Mouse (Mus musculus): ENCODE measurements at regions not wholly inside any gene's neighbourhood (a gene's known extent, or its start where the extent isn't known, plus 50 kb on each side); places are given as distances from the start of the nearest gene placed in this dataset.

- no peak for ATAC-seq (replicated peaks; ENCODE audit: low FRiP score)
- H3K9ac ChIP-seq: no peak overlapping the region
- H3K4me2 ChIP-seq: no peak overlapping the region
- H3K36me3 ChIP-seq: no peaks in the 10 kb centered on the region
- H3K27ac ChIP-seq: no peak overlapping the region
- no peak overlapping the region for H3K4me3 ChIP-seq (replicated peaks)
- no peaks in the 10 kb centered on the region for H3K27me3 ChIP-seq
- H3K9me3 ChIP-seq (replicated peaks): no peaks in the 10 kb centered on the region
- WGBS: 65% methylated on average over 16 of the region's 16 CpGs
- 0 out of 2 replicates have a peak, but pooled peaks cover 4% of the 10 kb centered on the region for H3K4me1 ChIP-seq
These were observed 96.2 kb upstream of the Klf9 start for GRCm38 (mm10) chr19:23044510-23045464.

GRCm38 (mm10) chr19:23051456-23051855 is 89.6 kb upstream of the Klf9 start:
- no peak overlapping the region for H3K4me3 ChIP-seq (replicated peaks)
- no peaks in the 10 kb centered on the region for H3K36me3 ChIP-seq
- no peak for ATAC-seq (replicated peaks; ENCODE audit: low FRiP score)
- H3K27me3 ChIP-seq: no peaks in the 10 kb centered on the region
- H3K27ac ChIP-seq: no peak overlapping the region
- no peaks in the 10 kb centered on the region for H3K9me3 ChIP-seq (replicated peaks)
- no peak overlapping the region for H3K9ac ChIP-seq
- WGBS: 87% methylated on average over 4 of the region's 4 CpGs
- peaks cover 3% of the 10 kb centered on the region; the same call in 1 of the 2 replicates for H3K4me1 ChIP-seq
- no peak overlapping the region for H3K4me2 ChIP-seq

GRCm38 (mm10) chr19:23054440-23054839 is 86.6 kb upstream of the Klf9 start:
- peaks cover 26% of the 10 kb centered on the region for H3K4me1 ChIP-seq
- no peak overlapping the region for H3K27ac ChIP-seq
- WGBS: 71% methylated on average over 4 of the region's 4 CpGs
- H3K9ac ChIP-seq: no peak overlapping the region
- H3K36me3 ChIP-seq: no peaks in the 10 kb centered on the region
- no peaks in the 10 kb centered on the region for H3K9me3 ChIP-seq (replicated peaks)
- ATAC-seq (replicated peaks; ENCODE audit: low FRiP score): no peak
- no peaks in the 10 kb centered on the region for H3K27me3 ChIP-seq
- no peak overlapping the region for H3K4me3 ChIP-seq (replicated peaks)
- H3K4me2 ChIP-seq: no peak overlapping the region

- WGBS: 69% methylated on average over 5 of the region's 5 CpGs
- H3K27ac ChIP-seq: peak overlapping the region; percentile 77
- no peak overlapping the region; the same call in 1 of the 2 replicates for H3K4me3 ChIP-seq (replicated peaks)
- H3K9ac ChIP-seq: no peak overlapping the region
- ATAC-seq (replicated peaks; ENCODE audit: low FRiP score): no peak
- peaks cover 26% of the 10 kb centered on the region for H3K4me1 ChIP-seq
- H3K4me2 ChIP-seq: peak overlapping the region; percentile 61
- no peaks in the 10 kb centered on the region for H3K9me3 ChIP-seq (replicated peaks)
- H3K36me3 ChIP-seq: no peaks in the 10 kb centered on the region
- H3K27me3 ChIP-seq: no peaks in the 10 kb centered on the region
These were observed 84.9 kb upstream of the Klf9 start for GRCm38 (mm10) chr19:23055916-23056805.

- H3K4me2 ChIP-seq: peak overlapping the region; percentile 61
- H3K9ac ChIP-seq: peak overlapping the region; percentile 41; the same call in 1 of the 2 replicates
- H3K27me3 ChIP-seq: no peaks in the 10 kb centered on the region
- peak overlapping the region; percentile 37 for H3K4me3 ChIP-seq (replicated peaks)
- no peaks in the 10 kb centered on the region for H3K9me3 ChIP-seq (replicated peaks)
- H3K36me3 ChIP-seq: no peaks in the 10 kb centered on the region
- H3K4me1 ChIP-seq: peaks cover 26% of the 10 kb centered on the region
- WGBS: 2% methylated on average over 32 of the region's 32 CpGs
- H3K27ac ChIP-seq: peak overlapping the region; percentile 77
- ATAC-seq (replicated peaks; ENCODE audit: low FRiP score): peak; percentile 89
These were observed 83.9 kb upstream of the Klf9 start for GRCm38 (mm10) chr19:23056851-23057707.

GRCm38 (mm10) chr19:23057739-23058501 is 83.1 kb upstream of the Klf9 start:
- Histone ChIP-seq H3K27ac (peak overlapping the region; percentile 77), H3K36me3 (no peaks in the 10 kb centered on the region), H3K4me2 (peak overlapping the region; percentile 61), H3K27me3 (no peaks in the 10 kb centered on the region), H3K9ac (no peak overlapping the region), H3K4me3 (replicated peaks) (peak overlapping the region; percentile 37), H3K9me3 (replicated peaks) (no peaks in the 10 kb centered on the region), H3K4me1 (peaks cover 26% of the 10 kb centered on the region)
- ATAC-seq (replicated peaks; ENCODE audit: low FRiP score): peak; percentile 57; the same call in 1 of the 2 replicates
- WGBS: 29% methylated on average over 11 of the region's 11 CpGs

- WGBS: 47% methylated on average over 4 of the region's 4 CpGs
- no peak overlapping the region for H3K4me3 ChIP-seq (replicated peaks)
These were observed 82.5 kb upstream of the Klf9 start for GRCm38 (mm10) chr19:23058502-23058900.

GRCm38 (mm10) chr19:23061081-23061640 is 79.9 kb upstream of the Klf9 start:
- WGBS: 76% methylated on average over 9 of the region's 9 CpGs
- Histone ChIP-seq H3K9ac (no peak overlapping the region), H3K9me3 (replicated peaks) (no peaks in the 10 kb centered on the region), H3K27ac (no peak overlapping the region), H3K4me1 (peaks cover 26% of the 10 kb centered on the region), H3K4me3 (replicated peaks) (no peak overlapping the region), H3K4me2 (no peak overlapping the region), H3K36me3 (no peaks in the 10 kb centered on the region), H3K27me3 (no peaks in the 10 kb centered on the region)
- ATAC-seq (replicated peaks; ENCODE audit: low FRiP score): no peak

More at GRCm38 (mm10) chr19:23058502-23058900, 82.5 kb upstream of the Klf9 start:
- H3K27me3 ChIP-seq: no peaks in the 10 kb centered on the region
- H3K9me3 ChIP-seq (replicated peaks): no peaks in the 10 kb centered on the region
- no peak for ATAC-seq (replicated peaks; ENCODE audit: low FRiP score)
- H3K27ac ChIP-seq: peak overlapping the region; percentile 77; the same call in 1 of the 2 replicates
- no peak overlapping the region for H3K9ac ChIP-seq
- H3K4me2 ChIP-seq: no peak overlapping the region
- peaks cover 26% of the 10 kb centered on the region for H3K4me1 ChIP-seq
- H3K36me3 ChIP-seq: no peaks in the 10 kb centered on the region

- no peak for ATAC-seq (replicated peaks; ENCODE audit: low FRiP score)
- Histone ChIP-seq H3K9me3 (replicated peaks) (no peaks in the 10 kb centered on the region), H3K4me1 (peaks cover 19% of the 10 kb centered on the region), H3K9ac (no peak overlapping the region), H3K27ac (no peak overlapping the region), H3K27me3 (no peaks in the 10 kb centered on the region), H3K4me2 (no peak overlapping the region), H3K4me3 (replicated peaks) (no peak overlapping the region), H3K36me3 (no peaks in the 10 kb centered on the region)
- WGBS: 72% methylated on average over 2 of the region's 2 CpGs
These were observed 79.1 kb upstream of the Klf9 start for GRCm38 (mm10) chr19:23061906-23062305.

- Histone ChIP-seq H3K27ac (no peak overlapping the region), H3K9ac (no peak overlapping the region), H3K4me3 (replicated peaks) (no peak overlapping the region), H3K27me3 (no peaks in the 10 kb centered on the region), H3K4me1 (peaks cover 10% of the 10 kb centered on the region), H3K9me3 (replicated peaks) (no peaks in the 10 kb centered on the region), H3K4me2 (no peak overlapping the region), H3K36me3 (no peaks in the 10 kb centered on the region)
- 69% methylated on average over 5 of the region's 5 CpGs for whole genome bisulfite sequencing
- no peak for ATAC-seq (replicated peaks; ENCODE audit: low FRiP score)
These were observed 78.2 kb upstream of the Klf9 start for GRCm38 (mm10) chr19:23062851-23063250.

Measured in kidney, embryonic 15.5 days (tissue).